Mouse (Mus musculus): ENCODE data around the gene Dnajc6. TPM values are rescaled to one million over a fixed set of nuclear protein-coding genes. Genes with fewer than 3 reads are reported as not detected.

Gene Dnajc6
- polyA plus RNA-seq, 1 experiment = 1.5 TPM

GRCm38 (mm10) chr4:101648745-101649144, 152.3 kb downstream of the Dnajc6 start:
- Histone ChIP-seq H3K27me3 (ENCODE audit: control insufficient read depth, insufficient read depth, low read length) (no peaks in the 10 kb centered on the region), H3K27ac (ENCODE audit: control insufficient read depth, insufficient read depth, low read depth, low read length) (no peak overlapping the region), H3K4me1 (ENCODE audit: control insufficient read depth, insufficient read depth, low read length) (peaks cover 4% of the 10 kb centered on the region; the same call in 1 of the 2 replicates), H3K4me3 (ENCODE audit: control insufficient read depth, low read depth, low read length) (no peak overlapping the region), H3K36me3 (ENCODE audit: control insufficient read depth, insufficient read depth, low read length) (no peaks in the 10 kb centered on the region)
- TF ChIP-seq CTCF (IDR thresholded peaks at IDR 0.05; ENCODE audit: control insufficient read depth, insufficient read depth, insufficient replicate concordance, low read depth, low read length) (no peak), POLR2A (IDR thresholded peaks at IDR 0.05; ENCODE audit: control insufficient read depth, low read depth, low read length) (no peak)

- Histone ChIP-seq H3K36me3 (ENCODE audit: control insufficient read depth, insufficient read depth, low read length) (no peaks in the 10 kb centered on the region), H3K27ac (ENCODE audit: control insufficient read depth, insufficient read depth, low read depth, low read length) (no peak overlapping the region), H3K4me3 (ENCODE audit: control insufficient read depth, low read depth, low read length) (no peak overlapping the region), H3K27me3 (ENCODE audit: control insufficient read depth, insufficient read depth, low read length) (no peaks in the 10 kb centered on the region), H3K4me1 (ENCODE audit: control insufficient read depth, insufficient read depth, low read length) (peaks cover 4% of the 10 kb centered on the region; the same call in 1 of the 2 replicates)
- TF ChIP-seq CTCF (IDR thresholded peaks at IDR 0.05; ENCODE audit: control insufficient read depth, insufficient read depth, insufficient replicate concordance, low read depth, low read length) = no peak
- TF ChIP-seq POLR2A (IDR thresholded peaks at IDR 0.05; ENCODE audit: control insufficient read depth, low read depth, low read length) = no peak
Observed at GRCm38 (mm10) chr4:101650961-101651360, 154.5 kb downstream of the Dnajc6 start.

GRCm38 (mm10) chr4:101654256-101654655, 157.8 kb downstream of the Dnajc6 start:
- no peak overlapping the region for H3K27ac ChIP-seq (ENCODE audit: control insufficient read depth, insufficient read depth, low read depth, low read length)
- no peak overlapping the region for H3K4me3 ChIP-seq (ENCODE audit: control insufficient read depth, low read depth, low read length)

GRCm38 (mm10) chr4:101654788-101655414, 158.5 kb downstream of the Dnajc6 start:
- Histone ChIP-seq H3K4me3 (ENCODE audit: control insufficient read depth, low read depth, low read length) (no peak overlapping the region), H3K36me3 (ENCODE audit: control insufficient read depth, insufficient read depth, low read length) (no peaks in the 10 kb centered on the region), H3K27ac (ENCODE audit: control insufficient read depth, insufficient read depth, low read depth, low read length) (no peak overlapping the region), H3K27me3 (ENCODE audit: control insufficient read depth, insufficient read depth, low read length) (no peaks in the 10 kb centered on the region), H3K4me1 (ENCODE audit: control insufficient read depth, insufficient read depth, low read length) (no peaks in the 10 kb centered on the region)
- TF ChIP-seq POLR2A (IDR thresholded peaks at IDR 0.05; ENCODE audit: control insufficient read depth, low read depth, low read length) = no peak
- TF ChIP-seq CTCF (IDR thresholded peaks at IDR 0.05; ENCODE audit: control insufficient read depth, insufficient read depth, insufficient replicate concordance, low read depth, low read length) = no peak

More at GRCm38 (mm10) chr4:101654256-101654655, 157.8 kb downstream of the Dnajc6 start:
- Histone ChIP-seq H3K27me3 (ENCODE audit: control insufficient read depth, insufficient read depth, low read length) (no peaks in the 10 kb centered on the region), H3K4me1 (ENCODE audit: control insufficient read depth, insufficient read depth, low read length) (no peaks in the 10 kb centered on the region), H3K36me3 (ENCODE audit: control insufficient read depth, insufficient read depth, low read length) (no peaks in the 10 kb centered on the region)
- TF ChIP-seq CTCF (IDR thresholded peaks at IDR 0.05; ENCODE audit: control insufficient read depth, insufficient read depth, insufficient replicate concordance, low read depth, low read length) = no peak
- no peak for TF ChIP-seq POLR2A (IDR thresholded peaks at IDR 0.05; ENCODE audit: control insufficient read depth, low read depth, low read length)

- H3K27ac ChIP-seq (ENCODE audit: control insufficient read depth, insufficient read depth, low read depth, low read length) = no peak overlapping the region
- H3K4me1 ChIP-seq (ENCODE audit: control insufficient read depth, insufficient read depth, low read length) = no peaks in the 10 kb centered on the region
- H3K27me3 ChIP-seq (ENCODE audit: control insufficient read depth, insufficient read depth, low read length) = no peaks in the 10 kb centered on the region
- no peak overlapping the region for H3K4me3 ChIP-seq (ENCODE audit: control insufficient read depth, low read depth, low read length)
- TF ChIP-seq POLR2A (IDR thresholded peaks at IDR 0.05; ENCODE audit: control insufficient read depth, low read depth, low read length) (no peak), CTCF (IDR thresholded peaks at IDR 0.05; ENCODE audit: control insufficient read depth, insufficient read depth, insufficient replicate concordance, low read depth, low read length) (no peak)
- H3K36me3 ChIP-seq (ENCODE audit: control insufficient read depth, insufficient read depth, low read length) = no peaks in the 10 kb centered on the region
Observed at GRCm38 (mm10) chr4:101655415-101655790, 159.0 kb downstream of the Dnajc6 start.

- Histone ChIP-seq H3K4me3 (ENCODE audit: control insufficient read depth, low read depth, low read length) (no peak overlapping the region), H3K36me3 (ENCODE audit: control insufficient read depth, insufficient read depth, low read length) (no peaks in the 10 kb centered on the region), H3K4me1 (ENCODE audit: control insufficient read depth, insufficient read depth, low read length) (no peaks in the 10 kb centered on the region), H3K27me3 (ENCODE audit: control insufficient read depth, insufficient read depth, low read length) (no peaks in the 10 kb centered on the region), H3K27ac (ENCODE audit: control insufficient read depth, insufficient read depth, low read depth, low read length) (no peak overlapping the region)
- TF ChIP-seq CTCF (IDR thresholded peaks at IDR 0.05; ENCODE audit: control insufficient read depth, insufficient read depth, insufficient replicate concordance, low read depth, low read length) (no peak), POLR2A (IDR thresholded peaks at IDR 0.05; ENCODE audit: control insufficient read depth, low read depth, low read length) (no peak)
Observed at GRCm38 (mm10) chr4:101656056-101656455, 159.6 kb downstream of the Dnajc6 start.

- Histone ChIP-seq H3K4me3 (ENCODE audit: control insufficient read depth, low read depth, low read length) (no peak overlapping the region), H3K27me3 (ENCODE audit: control insufficient read depth, insufficient read depth, low read length) (no peaks in the 10 kb centered on the region), H3K27ac (ENCODE audit: control insufficient read depth, insufficient read depth, low read depth, low read length) (no peak overlapping the region; the same call in 1 of the 2 replicates), H3K36me3 (ENCODE audit: control insufficient read depth, insufficient read depth, low read length) (no peaks in the 10 kb centered on the region), H3K4me1 (ENCODE audit: control insufficient read depth, insufficient read depth, low read length) (no peaks in the 10 kb centered on the region)
- no peak for TF ChIP-seq POLR2A (IDR thresholded peaks at IDR 0.05; ENCODE audit: control insufficient read depth, low read depth, low read length)
- TF ChIP-seq CTCF (IDR thresholded peaks at IDR 0.05; ENCODE audit: control insufficient read depth, insufficient read depth, insufficient replicate concordance, low read depth, low read length) = no peak
Observed at GRCm38 (mm10) chr4:101656956-101657570, 160.6 kb downstream of the Dnajc6 start.

Measured in testis, adult 2 months (tissue).